23 mouse cellular contexts compared by ENCODE assay signal in the genomic region with DNA sequence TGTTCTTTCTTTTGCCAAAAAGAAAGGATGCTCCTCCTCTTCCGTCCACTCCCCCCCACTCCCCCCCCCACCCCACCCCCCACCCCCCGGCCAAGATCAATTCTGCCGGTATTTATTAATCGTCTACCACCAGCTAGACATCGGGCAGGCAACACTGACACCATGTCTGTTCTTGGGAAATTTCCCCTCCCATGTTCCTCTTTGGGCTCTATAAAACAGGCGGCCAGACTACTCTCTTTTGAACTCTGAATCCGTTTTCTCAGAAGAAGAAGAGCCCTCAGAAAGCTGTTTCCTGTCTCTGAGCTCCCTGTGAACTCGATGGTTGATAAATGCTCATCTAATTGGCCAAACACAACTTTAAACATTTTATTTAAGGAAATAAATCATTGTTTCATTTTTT.
DNase-seq lines count a peak whose midpoint lies in the region; ATAC-seq and TF ChIP-seq lines count a peak whose summit lies in the region.
"Had no signal": no experiment of that assay in that cellular context is flagged by ENCODE, and none has a peak within 500 bp of the region (broad histone marks: within the 10 kb centered on the region; RNA-seq: fewer than 3 reads in every experiment).

No protein-coding gene starts in this region.

- WGBS in thymus, adult 2 months = 0% methylated on average over 8 of the region's 8 CpGs

- peaks cover 9% of the 10 kb centered on the region for H3K4me1 ChIP-seq in thymus, adult 2 months (replicated peaks; ENCODE audit: control insufficient read depth, insufficient read depth, low read length)
- H3K4me1 ChIP-seq: liver, embryonic 12.5 days had no signal

- peak overlapping the region; percentile 64; the same call in 1 of the 2 replicates for H3K27ac ChIP-seq in gastrocnemius, adult 2 months
- no peak overlapping the region for H3K27ac ChIP-seq in thymus, adult 2 months (ENCODE audit: control insufficient read depth, insufficient read depth, low read length)
- H3K27ac ChIP-seq: forebrain, embryonic 15.5 days; heart, embryonic 15.5 days; hindbrain, embryonic 15.5 days; limb, embryonic 13.5 days; liver, embryonic 12.5 days; midbrain, embryonic 13.5 days; neural tube, embryonic 13.5 days had no signal

- ATAC-seq in megakaryocyte, adult 5-6 weeks (ENCODE audit: poor library complexity, severe bottlenecking) = peak; percentile 45; the same call in 1 of the 2 replicates
- ATAC-seq in megakaryocyte-erythroid progenitor cell, adult 5-6 weeks (replicated peaks; ENCODE audit: low FRiP score, low TSS enrichment, poor library complexity, severe bottlenecking) = no peak
- ATAC-seq: forebrain, embryonic 15.5 days; intestine, postnatal 0 days; liver, embryonic 12.5 days; midbrain, embryonic 13.5 days had no signal

- H3K36me3 ChIP-seq in thymus, adult 2 months (ENCODE audit: control insufficient read depth, insufficient read depth, low read length) = no peaks in the 10 kb centered on the region
- H3K36me3 ChIP-seq: forebrain, embryonic 15.5 days; heart, embryonic 15.5 days; hindbrain, embryonic 15.5 days; limb, embryonic 13.5 days; liver, embryonic 12.5 days; midbrain, embryonic 13.5 days; neural tube, embryonic 13.5 days had no signal

- TF ChIP-seq CTCF in gastrocnemius, adult 2 months (IDR thresholded peaks at IDR 0.05) = no peak
- TF ChIP-seq CTCF in thymus, adult 2 months (IDR thresholded peaks at IDR 0.05; ENCODE audit: borderline replicate concordance, control insufficient read depth, extremely low read depth, insufficient read depth, low read length, poor library complexity) = no peak

- H3K4me3 ChIP-seq in gastrocnemius, adult 2 months = no peak overlapping the region
- H3K4me3 ChIP-seq in thymus, adult 2 months (ENCODE audit: control insufficient read depth, insufficient read depth, low read length) = no peak overlapping the region
- H3K4me3 ChIP-seq: forebrain, embryonic 15.5 days; liver, embryonic 12.5 days; neural tube, embryonic 13.5 days had no signal

- TF ChIP-seq POLR2A in thymus, adult 2 months (IDR thresholded peaks at IDR 0.05; ENCODE audit: control insufficient read depth, extremely low read depth, insufficient read depth, low read length, poor library complexity) = no peak

- intact Hi-C loops in gastrocnemius, adult 2 months (cut with DNase I) = no loop called here
- intact Hi-C loops in gastrocnemius, postnatal 14 days (cut with DNase I; ENCODE audit: low total_unique reads) = no loop called here

- no peaks in the 10 kb centered on the region for H3K27me3 ChIP-seq in thymus, adult 2 months (ENCODE audit: control insufficient read depth, insufficient read depth, low read length)
- H3K27me3 ChIP-seq: forebrain, embryonic 15.5 days had no signal

- DNase-seq in gastrocnemius, adult 2 months = no peak
- DNase-seq in gastrocnemius, postnatal 14 days = no peak
- DNase-seq in thymus, postnatal 0 days (ENCODE audit: low spot score) = peak; percentile 29
- no peak for DNase-seq in thymus, adult 2 months
- DNase-seq in adrenal gland, postnatal 36 days = no peak
- DNase-seq: adrenal gland, postnatal 25 days; cerebellum, adult 9-10 months; gastrocnemius, postnatal 25 days; heart, postnatal 4 days; kidney, postnatal 4 days; lung, adult 2 months; lung, postnatal 4 days; thymus, postnatal 36 days had no signal
